Mouse (Mus musculus) kidney, embryonic 14.5 days (tissue): ENCODE measurements around the gene Lzts2. TPM values are rescaled to one million over a fixed set of nuclear protein-coding genes. Genes with fewer than 3 reads are reported as not detected.

ENCODE experiments used
- ATAC-seq: fragments of 200-750 bp; cut with Nextera tagmentation; 2 replicates; pipeline ENCODE4 v1.8.0; 2017; ENCODE audit warnings: moderate number of reproducible peaks, mild to moderate bottlenecking, moderate TSS enrichment, moderate library complexity; ENCODE audit not compliant: low FRiP score, low TSS enrichment
- H3K27ac ChIP-seq: fragments of 300-500 bp; sonication (generic); 2 replicates; pipeline ENCODE4 v1.5.1; 2014; ENCODE audit warnings: low read depth, mild to moderate bottlenecking, low read length, moderate library complexity, mixed read lengths
- H3K27me3 ChIP-seq: fragments of 300-500 bp; sonication (generic); 2 replicates; pipeline ENCODE4 v1.6.1; 2014; ENCODE audit warnings: mild to moderate bottlenecking, low read length; ENCODE audit not compliant: control insufficient read depth, insufficient read depth
- H3K36me3 ChIP-seq: fragments of 300-500 bp; sonication (generic); 2 replicates; pipeline ENCODE4 v1.6.1; 2014; ENCODE audit warnings: low read length, mixed read lengths; ENCODE audit not compliant: control insufficient read depth, insufficient read depth
- H3K4me1 ChIP-seq: fragments of 300-500 bp; sonication (generic); 2 replicates; pipeline ENCODE4 v1.6.1; 2014; ENCODE audit warnings: low read length, mixed read lengths; ENCODE audit not compliant: control insufficient read depth, insufficient read depth
- H3K4me2 ChIP-seq: fragments of 300-500 bp; sonication (generic); replicated peaks from 2 replicates; pipeline ENCODE4 v1.6.1; 2014; ENCODE audit warnings: low read depth, mild to moderate bottlenecking, low read length
- H3K4me3 ChIP-seq: fragments of 300-500 bp; sonication (generic); 2 replicates; pipeline ENCODE4 v1.5.1; 2014; ENCODE audit warnings: mild to moderate bottlenecking, low read length
- H3K9ac ChIP-seq: fragments of 300-500 bp; sonication (generic); 2 replicates; pipeline ENCODE4 v1.6.1; 2014; ENCODE audit warnings: low read depth, mild to moderate bottlenecking, low read length, moderate library complexity
- H3K9me3 ChIP-seq: fragments of 300-500 bp; sonication (generic); 2 replicates; pipeline ENCODE4 v1.6.1; 2016; ENCODE audit warnings: low read length; ENCODE audit not compliant: control insufficient read depth
- WGBS: fragments of 180-500 bp; shearing (Covaris S2); extraction: QIAGEN DNeasy Blood & Tissue Kit; methylation state at CpG from one replicate; pipeline ENCODE4 v1.1.7; 2014; 5-methylcytosine and 5-hydroxymethylcytosine counted together
- polyA plus RNA-seq: library from polyadenylated mRNA; unstranded; fragments of >200 nt; fragmentation: Nextera tagmentation; extraction: Ambion mirVana; gene quantifications from 2 replicates; pipeline ENCODE4 v1.2.1, GENCODE M21; 2014

Lzts2 gene
- polyA plus RNA-seq, 1 experiment from 2014 or later: 68.2 TPM

DNA sequence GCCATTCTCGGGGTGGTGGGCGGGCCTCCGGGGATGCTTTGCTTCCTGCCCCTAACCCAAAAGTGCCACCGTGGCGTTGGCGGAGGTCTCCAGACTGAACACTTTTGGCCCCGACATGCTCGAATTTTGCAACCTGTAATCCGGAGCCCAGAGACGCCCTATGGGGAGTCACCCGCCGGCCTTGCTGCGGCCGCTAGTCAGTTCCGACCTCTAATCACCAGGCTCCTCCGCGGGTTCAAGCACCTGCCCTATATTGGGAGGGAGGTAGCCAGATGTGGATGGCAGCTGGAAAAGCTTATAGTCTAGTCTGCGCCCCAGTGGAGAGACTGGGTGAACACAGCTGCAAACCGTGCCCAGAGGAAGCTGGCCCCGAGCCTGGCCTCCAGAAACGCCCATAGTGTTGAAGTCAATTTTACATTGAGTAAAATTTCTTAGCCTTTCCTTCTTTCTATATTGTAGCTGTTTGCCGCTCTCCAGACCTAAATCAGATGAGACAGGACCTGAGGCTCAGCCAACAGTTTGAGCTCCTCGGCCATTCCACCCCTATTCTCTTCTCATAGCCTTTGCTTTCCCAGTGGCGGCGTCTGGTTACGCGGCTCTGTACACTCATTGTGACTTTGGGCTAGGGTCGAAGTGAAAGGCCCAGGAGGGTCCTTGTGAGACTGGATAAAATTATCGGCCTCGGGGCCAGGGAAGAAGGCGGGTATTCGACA is 61.3 kb downstream of the Lzts2 start:
- Histone ChIP-seq H3K9me3 (no peaks in the 10 kb centered on the region), H3K9ac (peak overlapping the region; percentile 79), H3K27ac (peak overlapping the region; percentile 12; the same call in 1 of the 2 replicates), H3K4me2 (peak overlapping the region; percentile 80), H3K4me3 (peak overlapping the region; percentile 54), H3K27me3 (peaks cover 47% of the 10 kb centered on the region), H3K36me3 (no peaks in the 10 kb centered on the region), H3K4me1 (peaks cover 36% of the 10 kb centered on the region)
- ATAC-seq: no peak; the same call in none of the 2 replicates
- under 1% methylated on average over 32 of the region's 32 CpGs for WGBS

DNA sequence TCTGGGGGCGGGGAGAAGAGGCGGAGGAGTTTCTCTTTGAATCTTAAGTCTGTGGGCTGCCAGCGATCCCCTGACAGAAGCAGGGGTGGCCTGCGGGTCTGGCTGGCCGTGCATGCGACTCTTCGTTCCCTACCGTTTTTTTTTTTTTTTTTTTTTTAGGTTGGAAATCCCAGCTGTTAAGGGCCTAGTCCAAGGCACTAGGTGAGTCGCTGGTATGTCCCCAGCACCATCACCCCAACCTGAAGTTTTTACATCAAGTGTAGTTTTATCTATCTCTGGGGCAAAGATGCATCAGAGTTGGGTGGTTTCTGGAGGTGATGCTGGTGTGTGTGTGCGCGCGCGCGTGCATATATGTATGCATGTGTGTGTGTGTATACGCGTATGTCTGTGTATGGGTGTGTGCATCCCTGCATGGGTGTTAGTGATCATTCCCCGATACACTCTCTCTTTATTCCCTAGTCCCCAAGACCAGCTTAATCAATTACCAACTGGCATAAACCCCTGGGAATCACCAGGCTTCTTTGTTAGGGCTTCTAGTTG is 61.9 kb downstream of the Lzts2 start:
- Histone ChIP-seq H3K9ac (peak overlapping the region; percentile 62; the same call in 1 of the 2 replicates), H3K27ac (no peak overlapping the region), H3K27me3 (peaks cover 54% of the 10 kb centered on the region), H3K4me1 (peaks cover 42% of the 10 kb centered on the region), H3K36me3 (no peaks in the 10 kb centered on the region), H3K4me2 (peak overlapping the region; percentile 80), H3K9me3 (no peaks in the 10 kb centered on the region), H3K4me3 (peak overlapping the region; percentile 54)
- 8% methylated on average over 17 of the region's 17 CpGs for WGBS
- no peak for ATAC-seq

Other genes with a start within 250 kb of the Lzts2 start
- gene Slf2, start 83.3 kb upstream of the Lzts2 start, polyA plus RNA-seq: 35.6 and 60.0 TPM in 2 replicates
- 7.0 and 7.2 TPM in 2 replicates for gene Sema4g, start 25.3 kb upstream of the Lzts2 start, polyA plus RNA-seq
- gene Twnk, start 8.8 kb upstream of the Lzts2 start, polyA plus RNA-seq: 19.6 and 19.9 TPM in 2 replicates
- gene Mrpl43, start 8.0 kb upstream of the Lzts2 start, polyA plus RNA-seq: 69.9 and 83.2 TPM in 2 replicates
- 1.3 and 1.4 TPM in 2 replicates for gene Pdzd7, start 31.3 kb downstream of the Lzts2 start, polyA plus RNA-seq
- gene Sfxn3, start 33.1 kb downstream of the Lzts2 start, polyA plus RNA-seq: 11.0 and 18.3 TPM in 2 replicates
- gene Kazald1, start 60.8 kb downstream of the Lzts2 start, polyA plus RNA-seq: 10.7 and 10.9 TPM in 2 replicates
- 0.26 TPM in 1 of 2 replicates, not detected in the other for gene Tlx1, start 136.3 kb downstream of the Lzts2 start, polyA plus RNA-seq
- gene Lbx1, start 221.4 kb downstream of the Lzts2 start, polyA plus RNA-seq: 0.11 TPM in 1 of 2 replicates, not detected in the other